Comparison of ENCODE assay signal across 8 mouse cellular contexts in genomic region chr11:78044758-78045251, GRCm38 (mm10). TPM values are rescaled to one million over a fixed set of nuclear protein-coding genes. Genes with fewer than 3 reads are reported as not detected.
A peak's percentile ranks its signal among the peaks of the same experiment; 100 is the strongest.
DNase-seq lines count a peak whose midpoint lies in the region; ATAC-seq and TF ChIP-seq lines count a peak whose summit lies in the region.

No protein-coding gene starts in this region.

- no peak for TF ChIP-seq CTCF in brain, embryonic 14.5 days (IDR thresholded peaks at IDR 0.05; ENCODE audit: borderline replicate concordance, extremely low read depth, insufficient read depth, insufficient read length)

- no peaks in the 10 kb centered on the region for H3K9me3 ChIP-seq in liver, embryonic 13.5 days (replicated peaks)
- H3K9me3 ChIP-seq in liver, embryonic 12.5 days (replicated peaks), result 0 out of 2 replicates have a peak, but pooled peaks cover 6% of the 10 kb centered on the region
- no peaks in the 10 kb centered on the region for H3K9me3 ChIP-seq in kidney, embryonic 15.5 days (replicated peaks)

- no peak overlapping the region for H3K9ac ChIP-seq in liver, embryonic 13.5 days
- no peak overlapping the region for H3K9ac ChIP-seq in liver, embryonic 12.5 days
- H3K9ac ChIP-seq in kidney, embryonic 15.5 days, result no peak overlapping the region

- WGBS in liver, embryonic 13.5 days (ENCODE audit: insufficient replicate concordance), result 68% methylated on average over 5 of the region's 5 CpGs
- WGBS in liver, embryonic 12.5 days (ENCODE audit: insufficient replicate concordance), result 76% methylated on average over 5 of the region's 5 CpGs
- 66% methylated on average over 5 of the region's 5 CpGs for WGBS in kidney, embryonic 15.5 days

- peaks cover 32% of the 10 kb centered on the region for H3K36me3 ChIP-seq in liver, embryonic 13.5 days
- H3K36me3 ChIP-seq in liver, embryonic 12.5 days, result peaks cover 46% of the 10 kb centered on the region
- H3K36me3 ChIP-seq in kidney, embryonic 15.5 days, result peaks cover 19% of the 10 kb centered on the region

- no peak overlapping the region for H3K4me2 ChIP-seq in liver, embryonic 13.5 days
- H3K4me2 ChIP-seq in liver, embryonic 12.5 days, result no peak overlapping the region
- H3K4me2 ChIP-seq in kidney, embryonic 15.5 days, result no peak overlapping the region

- H3K27ac ChIP-seq in liver, embryonic 13.5 days, result no peak overlapping the region
- no peak overlapping the region for H3K27ac ChIP-seq in liver, embryonic 12.5 days
- peak overlapping the region; percentile 54 for H3K27ac ChIP-seq in kidney, embryonic 15.5 days

- no peak for DNase-seq in liver, embryonic 13.5 days
- DNase-seq in brain, embryonic 14.5 days (ENCODE audit: low read depth), result peak; percentile 59
- DNase-seq in lung, postnatal 25 days (ENCODE audit: low spot score), result peak; percentile 87
- no peak for DNase-seq in thymus, postnatal 36 days

- no peak for TF ChIP-seq POLR2A in brain, embryonic 14.5 days (IDR thresholded peaks at IDR 0.05; ENCODE audit: borderline replicate concordance, extremely low read depth, insufficient read depth, insufficient read length, poor library complexity, severe bottlenecking)

- no peaks in the 10 kb centered on the region for H3K27me3 ChIP-seq in liver, embryonic 13.5 days
- H3K27me3 ChIP-seq in liver, embryonic 12.5 days (replicated peaks), result no peaks in the 10 kb centered on the region
- no peaks in the 10 kb centered on the region for H3K27me3 ChIP-seq in kidney, embryonic 15.5 days

- H3K4me1 ChIP-seq in liver, embryonic 13.5 days (replicated peaks), result peaks cover 21% of the 10 kb centered on the region
- H3K4me1 ChIP-seq in liver, embryonic 12.5 days, result peaks cover 13% of the 10 kb centered on the region
- H3K4me1 ChIP-seq in kidney, embryonic 15.5 days, result peaks cover 6% of the 10 kb centered on the region

- 0 out of 2 replicates have a peak, but pooled peaks have one; percentile 18 for ATAC-seq in liver, embryonic 13.5 days (ENCODE audit: low read depth)
- ATAC-seq in liver, embryonic 12.5 days, result no peak
- ATAC-seq in granulocyte monocyte progenitor cell, adult 5-6 weeks (replicated peaks; ENCODE audit: poor library complexity, severe bottlenecking), result peak; percentile 25
- no peak for ATAC-seq in kidney, embryonic 15.5 days (replicated peaks; ENCODE audit: low FRiP score)
- ATAC-seq in inflammation-experienced regulatory T-cells, adult 6 months, result no peak

- H3K4me3 ChIP-seq in liver, embryonic 13.5 days (replicated peaks), result no peak overlapping the region
- H3K4me3 ChIP-seq in liver, embryonic 12.5 days, result no peak overlapping the region
- H3K4me3 ChIP-seq in kidney, embryonic 15.5 days (replicated peaks), result no peak overlapping the region

RNA-seq across cellular contexts. Expression of gene Flot2, which starts 7.1 kb away (rescaled TPM):
- 24.6 and 27.1 TPM in 2 replicates for polyA plus RNA-seq in liver, embryonic 13.5 days (2015; fragmentation: Nextera tagmentation; extraction: Ambion mirVana)
- polyA plus RNA-seq in liver, embryonic 12.5 days (2016; fragmentation: Nextera tagmentation; extraction: Ambion mirVana), result 31.7 and 32.0 TPM in 2 replicates
- 111 and 112 TPM in 2 replicates for polyA plus RNA-seq in brain, embryonic 14.5 days (2012; rRNA removed)
- total RNA-seq in granulocyte monocyte progenitor cell, adult 5-6 weeks (2014; fragmentation: Nextera tagmentation), result 52.3 and 54.2 TPM in 2 replicates
- total RNA-seq in granulocyte monocyte progenitor cell, adult 5-6 weeks (2017), result 57.7 and 73.4 TPM in 2 replicates
- 46.1 and 53.2 TPM in 2 replicates for polyA plus RNA-seq in kidney, embryonic 15.5 days (2015; fragmentation: Nextera tagmentation; extraction: Ambion mirVana)
- 10 to 100 TPM; 21.3 to 36.0 (median 24.7) TPM for polyA plus RNA-seq in inflammation-experienced regulatory T-cells, adult 6 months (2017; shearing (Covaris generic))

RNA-seq across cellular contexts. Expression of gene Dhrs13, which starts 12.7 kb away (rescaled TPM):
- 18.2 and 19.3 TPM in 2 replicates for polyA plus RNA-seq in liver, embryonic 13.5 days (2015; fragmentation: Nextera tagmentation; extraction: Ambion mirVana)
- polyA plus RNA-seq in liver, embryonic 12.5 days (2016; fragmentation: Nextera tagmentation; extraction: Ambion mirVana), result 25.4 and 26.4 TPM in 2 replicates
- polyA plus RNA-seq in brain, embryonic 14.5 days (2012; rRNA removed), result 30.9 and 38.7 TPM in 2 replicates
- total RNA-seq in granulocyte monocyte progenitor cell, adult 5-6 weeks (2014; fragmentation: Nextera tagmentation), result 7.6 and 14.0 TPM in 2 replicates
- 5.7 and 9.7 TPM in 2 replicates for total RNA-seq in granulocyte monocyte progenitor cell, adult 5-6 weeks (2017)
- 16.6 and 18.3 TPM in 2 replicates for polyA plus RNA-seq in kidney, embryonic 15.5 days (2015; fragmentation: Nextera tagmentation; extraction: Ambion mirVana)
- polyA plus RNA-seq in inflammation-experienced regulatory T-cells, adult 6 months (2017; shearing (Covaris generic)), result 1 to 10 TPM in 2 of 3 experiments, under 1 TPM in 1; 0.94 to 1.8 (median 1.7) TPM

RNA-seq across cellular contexts. Expression of gene Eral1, which starts 35.4 kb away (rescaled TPM):
- 19.1 and 20.2 TPM in 2 replicates for polyA plus RNA-seq in liver, embryonic 13.5 days (2015; fragmentation: Nextera tagmentation; extraction: Ambion mirVana)
- polyA plus RNA-seq in liver, embryonic 12.5 days (2016; fragmentation: Nextera tagmentation; extraction: Ambion mirVana), result 23.2 and 25.5 TPM in 2 replicates
- 31.5 and 40.6 TPM in 2 replicates for polyA plus RNA-seq in brain, embryonic 14.5 days (2012; rRNA removed)
- 17.8 and 18.7 TPM in 2 replicates for total RNA-seq in granulocyte monocyte progenitor cell, adult 5-6 weeks (2014; fragmentation: Nextera tagmentation)
- total RNA-seq in granulocyte monocyte progenitor cell, adult 5-6 weeks (2017), result 27.4 and 32.0 TPM in 2 replicates
- 34.2 and 38.4 TPM in 2 replicates for polyA plus RNA-seq in kidney, embryonic 15.5 days (2015; fragmentation: Nextera tagmentation; extraction: Ambion mirVana)
- 10 to 100 TPM; 29.4 to 45.2 (median 41.1) TPM for polyA plus RNA-seq in inflammation-experienced regulatory T-cells, adult 6 months (2017; shearing (Covaris generic))

RNA-seq across cellular contexts. Expression of gene Fam222b, which starts 49.7 kb away (rescaled TPM):
- polyA plus RNA-seq in liver, embryonic 13.5 days (2015; fragmentation: Nextera tagmentation; extraction: Ambion mirVana), result 3.7 and 5.5 TPM in 2 replicates
- polyA plus RNA-seq in liver, embryonic 12.5 days (2016; fragmentation: Nextera tagmentation; extraction: Ambion mirVana), result 6.0 and 6.7 TPM in 2 replicates
- 19.8 and 36.5 TPM in 2 replicates for polyA plus RNA-seq in brain, embryonic 14.5 days (2012; rRNA removed)
- 13.5 and 16.8 TPM in 2 replicates for total RNA-seq in granulocyte monocyte progenitor cell, adult 5-6 weeks (2014; fragmentation: Nextera tagmentation)
- 3.7 and 6.5 TPM in 2 replicates for total RNA-seq in granulocyte monocyte progenitor cell, adult 5-6 weeks (2017)
- polyA plus RNA-seq in kidney, embryonic 15.5 days (2015; fragmentation: Nextera tagmentation; extraction: Ambion mirVana), result 14.5 and 18.2 TPM in 2 replicates
- polyA plus RNA-seq in inflammation-experienced regulatory T-cells, adult 6 months (2017; shearing (Covaris generic)), result 10 to 100 TPM; 10.9 to 20.0 (median 12.1) TPM

Comparison
In these comparisons a context has a peak if more than half of its experiments do, and no peak if none do; other contexts are left out.
1. ATAC-seq: peak in liver, embryonic 13.5 days (single experiment) and granulocyte monocyte progenitor cell, adult 5-6 weeks (single experiment); none in liver, embryonic 12.5 days (single experiment), kidney, embryonic 15.5 days (single experiment) and inflammation-experienced regulatory T-cells, adult 6 months (single experiment).
2. DNase-seq: peak in brain, embryonic 14.5 days (single experiment) and lung, postnatal 25 days (single experiment); none in liver, embryonic 13.5 days (single experiment) and thymus, postnatal 36 days (0 of 2).